Mouse (Mus musculus): ENCODE measurements around the gene Slc16a10.
A peak's percentile ranks its signal among the peaks of the same experiment; 100 is the strongest.

Slc16a10 gene

GRCm38 (mm10) chr10:40054455-40054854 is 87.6 kb downstream of the Slc16a10 start:
- Histone ChIP-seq H3K36me3 (ENCODE audit: insufficient read depth, low read length) (no peaks in the 10 kb centered on the region), H3K4me3 (replicated peaks; ENCODE audit: low read length) (no peak overlapping the region), H3K27me3 (ENCODE audit: insufficient read depth, low read length) (no peaks in the 10 kb centered on the region), H3K4me1 (replicated peaks; ENCODE audit: low read depth, low read length) (no peaks in the 10 kb centered on the region), H3K9me3 (ENCODE audit: low read length) (peaks cover 10% of the 10 kb centered on the region)
- no peak for TF ChIP-seq NANOG (IDR thresholded peaks at IDR 0.05; ENCODE audit: borderline replicate concordance, low read length)
- no peak for TF ChIP-seq CTCF (conservative IDR thresholded peaks at IDR 0.05; ENCODE audit: low read length)
- no peak for TF ChIP-seq POU5F1 (IDR thresholded peaks at IDR 0.05; ENCODE audit: borderline replicate concordance, low read length)

DNA sequence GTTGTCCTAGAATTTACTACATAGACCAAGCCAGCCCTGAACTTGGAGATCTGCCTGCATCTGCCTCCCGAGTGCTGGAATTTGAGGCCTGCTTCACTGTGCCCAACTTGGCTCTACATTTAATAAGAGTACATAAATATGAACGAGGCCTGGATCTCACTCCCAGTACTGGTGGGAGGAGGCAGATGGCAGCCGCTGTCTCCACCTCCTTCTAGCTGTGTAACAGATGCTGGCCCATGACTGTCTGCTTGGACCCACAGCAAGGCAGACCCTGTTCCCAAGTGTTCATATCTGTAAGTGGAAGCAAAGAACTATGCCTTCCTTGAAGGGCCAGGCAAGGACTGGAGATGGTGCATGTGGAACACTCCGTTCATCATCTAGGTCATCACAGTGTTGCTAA is 88.2 kb downstream of the Slc16a10 start:
- no peaks in the 10 kb centered on the region for H3K27me3 ChIP-seq (ENCODE audit: insufficient read depth, low read length)
- no peak for TF ChIP-seq POU5F1 (IDR thresholded peaks at IDR 0.05; ENCODE audit: borderline replicate concordance, low read length)
- no peak for TF ChIP-seq NANOG (IDR thresholded peaks at IDR 0.05; ENCODE audit: borderline replicate concordance, low read length)
- TF ChIP-seq CTCF (conservative IDR thresholded peaks at IDR 0.05; ENCODE audit: low read length): no peak
- H3K36me3 ChIP-seq (ENCODE audit: insufficient read depth, low read length): no peaks in the 10 kb centered on the region
- no peak overlapping the region for H3K4me3 ChIP-seq (replicated peaks; ENCODE audit: low read length)
- no peaks in the 10 kb centered on the region for H3K4me1 ChIP-seq (replicated peaks; ENCODE audit: low read depth, low read length)
- peaks cover 10% of the 10 kb centered on the region for H3K9me3 ChIP-seq (ENCODE audit: low read length)

- Histone ChIP-seq H3K9me3 (ENCODE audit: low read length) (peaks cover 10% of the 10 kb centered on the region), H3K4me1 (replicated peaks; ENCODE audit: low read depth, low read length) (no peaks in the 10 kb centered on the region), H3K4me3 (replicated peaks; ENCODE audit: low read length) (no peak overlapping the region), H3K36me3 (ENCODE audit: insufficient read depth, low read length) (no peaks in the 10 kb centered on the region), H3K27me3 (ENCODE audit: insufficient read depth, low read length) (no peaks in the 10 kb centered on the region)
- peak; percentile 14; the same call in 1 of the 2 replicates for TF ChIP-seq CTCF (conservative IDR thresholded peaks at IDR 0.05; ENCODE audit: low read length)
- TF ChIP-seq POU5F1 (IDR thresholded peaks at IDR 0.05; ENCODE audit: borderline replicate concordance, low read length): no peak
- TF ChIP-seq NANOG (IDR thresholded peaks at IDR 0.05; ENCODE audit: borderline replicate concordance, low read length): no peak
Observed at GRCm38 (mm10) chr10:40053257-40053895, 88.7 kb downstream of the Slc16a10 start.

DNA sequence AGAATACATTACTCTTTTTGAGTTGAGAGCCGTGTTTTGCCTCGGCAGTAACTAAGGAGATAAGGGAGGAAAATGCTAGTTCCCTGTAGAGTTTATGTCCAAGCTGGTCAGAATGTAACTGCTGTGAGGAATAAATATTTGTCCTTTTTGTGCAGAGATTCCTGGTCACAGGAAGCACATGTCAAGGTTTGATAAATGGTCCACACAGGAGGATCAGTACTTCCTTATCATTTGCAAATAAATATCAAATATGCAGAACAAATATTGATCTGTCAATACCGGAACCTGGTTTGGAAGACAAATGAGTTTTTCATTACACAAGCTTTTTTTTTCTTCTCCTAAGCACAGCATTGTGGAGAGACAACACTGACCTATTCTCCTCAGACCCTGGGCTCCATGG is 90.1 kb downstream of the Slc16a10 start:
- TF ChIP-seq NANOG (IDR thresholded peaks at IDR 0.05; ENCODE audit: borderline replicate concordance, low read length) (no peak), CTCF (conservative IDR thresholded peaks at IDR 0.05; ENCODE audit: low read length) (no peak), POU5F1 (IDR thresholded peaks at IDR 0.05; ENCODE audit: borderline replicate concordance, low read length) (no peak)
- Histone ChIP-seq H3K4me3 (replicated peaks; ENCODE audit: low read length) (no peak overlapping the region), H3K9me3 (ENCODE audit: low read length) (peaks cover 10% of the 10 kb centered on the region), H3K27me3 (ENCODE audit: insufficient read depth, low read length) (no peaks in the 10 kb centered on the region), H3K4me1 (replicated peaks; ENCODE audit: low read depth, low read length) (no peaks in the 10 kb centered on the region), H3K36me3 (ENCODE audit: insufficient read depth, low read length) (no peaks in the 10 kb centered on the region)

GRCm38 (mm10) chr10:40050763-40051162 is 91.3 kb downstream of the Slc16a10 start:
- Histone ChIP-seq H3K4me1 (replicated peaks; ENCODE audit: low read depth, low read length) (no peaks in the 10 kb centered on the region), H3K9me3 (ENCODE audit: low read length) (peaks cover 10% of the 10 kb centered on the region), H3K4me3 (replicated peaks; ENCODE audit: low read length) (no peak overlapping the region), H3K36me3 (ENCODE audit: insufficient read depth, low read length) (no peaks in the 10 kb centered on the region), H3K27me3 (ENCODE audit: insufficient read depth, low read length) (no peaks in the 10 kb centered on the region)
- TF ChIP-seq CTCF (conservative IDR thresholded peaks at IDR 0.05; ENCODE audit: low read length): no peak
- TF ChIP-seq POU5F1 (IDR thresholded peaks at IDR 0.05; ENCODE audit: borderline replicate concordance, low read length): no peak
- TF ChIP-seq NANOG (IDR thresholded peaks at IDR 0.05; ENCODE audit: borderline replicate concordance, low read length): no peak

- no peaks in the 10 kb centered on the region for H3K9me3 ChIP-seq (ENCODE audit: low read length)
- H3K4me1 ChIP-seq (replicated peaks; ENCODE audit: low read depth, low read length): no peaks in the 10 kb centered on the region
- TF ChIP-seq CTCF (conservative IDR thresholded peaks at IDR 0.05; ENCODE audit: low read length): no peak
- TF ChIP-seq NANOG (IDR thresholded peaks at IDR 0.05; ENCODE audit: borderline replicate concordance, low read length): no peak
- TF ChIP-seq POU5F1 (IDR thresholded peaks at IDR 0.05; ENCODE audit: borderline replicate concordance, low read length): no peak
- no peaks in the 10 kb centered on the region for H3K27me3 ChIP-seq (ENCODE audit: insufficient read depth, low read length)
- H3K36me3 ChIP-seq (ENCODE audit: insufficient read depth, low read length): no peaks in the 10 kb centered on the region
- H3K4me3 ChIP-seq (replicated peaks; ENCODE audit: low read length): no peak overlapping the region
Observed at GRCm38 (mm10) chr10:40041339-40041738, 100.7 kb downstream of the Slc16a10 start.

DNA sequence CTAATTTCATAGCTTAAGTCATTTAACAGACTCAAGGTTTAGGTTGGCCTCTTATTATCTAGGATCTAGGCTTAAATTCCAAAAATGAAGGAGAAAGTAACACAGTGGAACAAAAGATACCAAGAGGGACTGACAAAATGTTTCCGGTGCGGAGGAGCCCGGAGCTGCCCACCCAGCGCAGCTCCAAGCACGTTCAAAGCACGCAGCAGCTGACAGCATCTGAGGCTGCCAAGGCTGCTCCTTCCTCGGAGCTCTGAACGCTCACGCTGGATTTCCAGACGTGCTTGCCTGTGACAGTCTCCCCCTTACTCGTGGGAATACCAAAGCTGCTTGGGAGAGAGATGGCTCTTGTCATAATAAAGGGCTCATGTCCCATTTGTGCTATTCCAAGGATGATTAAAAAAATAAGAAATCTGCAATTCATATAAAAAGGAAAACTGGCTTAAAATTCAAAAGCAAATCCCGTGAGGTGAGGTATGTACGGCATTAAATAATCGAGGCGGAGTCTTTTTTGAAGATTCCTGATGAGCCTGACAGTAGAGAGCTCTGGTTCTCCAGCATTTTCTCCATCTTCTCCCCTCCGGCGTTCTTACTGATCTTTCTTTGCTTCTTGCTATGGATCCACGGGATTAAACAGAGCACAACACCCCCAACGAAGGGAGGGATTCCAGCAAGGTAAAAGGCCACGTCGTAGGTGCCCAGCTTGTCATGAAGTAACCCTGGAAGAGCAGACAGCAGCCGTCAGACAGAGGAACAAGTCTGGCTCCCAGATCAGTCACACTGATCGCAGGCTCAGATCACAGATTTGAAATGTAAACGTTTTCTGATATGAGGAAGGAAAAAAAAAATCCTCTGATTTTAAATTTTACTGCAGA is 105.1 kb downstream of the Slc16a10 start:
- H3K27me3 ChIP-seq (ENCODE audit: insufficient read depth, low read length): peaks cover 3% of the 10 kb centered on the region; the same call in 1 of the 2 replicates
- no peak overlapping the region for H3K4me3 ChIP-seq (replicated peaks; ENCODE audit: low read length)
- H3K9me3 ChIP-seq (ENCODE audit: low read length): no peaks in the 10 kb centered on the region
- H3K4me1 ChIP-seq (replicated peaks; ENCODE audit: low read depth, low read length): no peaks in the 10 kb centered on the region
- H3K36me3 ChIP-seq (ENCODE audit: insufficient read depth, low read length): no peaks in the 10 kb centered on the region
- TF ChIP-seq NANOG (IDR thresholded peaks at IDR 0.05; ENCODE audit: borderline replicate concordance, low read length) (no peak), POU5F1 (IDR thresholded peaks at IDR 0.05; ENCODE audit: borderline replicate concordance, low read length) (no peak), CTCF (conservative IDR thresholded peaks at IDR 0.05; ENCODE audit: low read length) (no peak)

DNA sequence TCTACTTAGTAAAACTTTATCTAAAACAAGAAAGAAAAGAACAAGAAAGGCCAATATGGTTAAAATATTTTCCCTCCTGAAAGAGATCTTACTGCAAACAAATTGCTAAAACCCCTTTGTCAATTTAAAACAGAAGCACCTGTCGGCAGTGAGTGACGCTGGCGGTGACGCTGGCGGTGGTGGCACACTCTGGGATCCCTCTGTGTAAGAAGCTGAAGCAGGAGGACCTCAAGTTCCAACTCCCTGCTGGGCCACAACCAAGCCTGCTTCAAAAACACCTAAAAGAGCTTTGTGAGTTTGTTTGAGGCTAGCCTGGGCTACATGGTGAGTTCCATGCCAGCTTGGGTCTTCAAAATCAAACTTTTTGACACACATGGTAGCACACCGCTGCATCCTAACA is 107.1 kb downstream of the Slc16a10 start:
- peaks cover 12% of the 10 kb centered on the region for H3K27me3 ChIP-seq (ENCODE audit: insufficient read depth, low read length)
- peaks cover 8% of the 10 kb centered on the region for H3K9me3 ChIP-seq (ENCODE audit: low read length)
- no peaks in the 10 kb centered on the region for H3K4me1 ChIP-seq (replicated peaks; ENCODE audit: low read depth, low read length)
- no peak overlapping the region for H3K4me3 ChIP-seq (replicated peaks; ENCODE audit: low read length)
- TF ChIP-seq NANOG (IDR thresholded peaks at IDR 0.05; ENCODE audit: borderline replicate concordance, low read length) (no peak), POU5F1 (IDR thresholded peaks at IDR 0.05; ENCODE audit: borderline replicate concordance, low read length) (no peak), CTCF (conservative IDR thresholded peaks at IDR 0.05; ENCODE audit: low read length) (no peak)
- no peaks in the 10 kb centered on the region for H3K36me3 ChIP-seq (ENCODE audit: insufficient read depth, low read length)
